Mouse (Mus musculus): ENCODE results near the gene Prelp.
"Not testable (repeated sequence)": the region's sequence is repeated elsewhere in the genome, so short reads cannot be mapped to it uniquely, and the experiment has no call there.

Gene Prelp

GRCm38 (mm10) chr1:133921304-133921751 is at the start of gene Prelp:
Gene Prelp, minus strand, starts transcription at chr1:133921414.
- DNase-seq, result peak; percentile 44 to 65

GRCm38 (mm10) chr1:133969427-133969826 is 48.2 kb upstream of the Prelp start:
- DNase-seq, result no peak

- peak in 1 of 2 experiments; percentile 12 for DNase-seq
These were observed 47.6 kb upstream of the Prelp start for GRCm38 (mm10) chr1:133968788-133969325.

- no peak for DNase-seq
These were observed 46.3 kb upstream of the Prelp start for GRCm38 (mm10) chr1:133967481-133968017.

GRCm38 (mm10) chr1:133966044-133966443 is 44.8 kb upstream of the Prelp start:
- DNase-seq, result no peak

- peak; percentile 43 to 51 for DNase-seq
These were observed 44.1 kb upstream of the Prelp start for GRCm38 (mm10) chr1:133965298-133965697.

GRCm38 (mm10) chr1:133964742-133965141 is 43.5 kb upstream of the Prelp start:
- no peak for DNase-seq

GRCm38 (mm10) chr1:133963578-133963977 is 42.4 kb upstream of the Prelp start:
- DNase-seq, result not testable (repeated sequence)

GRCm38 (mm10) chr1:133963128-133963527 is 41.9 kb upstream of the Prelp start:
- not testable (repeated sequence) for DNase-seq

GRCm38 (mm10) chr1:133961281-133962134 is 40.3 kb upstream of the Prelp start:
- peak; percentile 90 to 95 for DNase-seq

GRCm38 (mm10) chr1:133959521-133959920 is 38.3 kb upstream of the Prelp start:
- DNase-seq, result peak; percentile 45 to 57

- DNase-seq, result no peak
These were observed 32.8 kb upstream of the Prelp start for GRCm38 (mm10) chr1:133954009-133954408.

- DNase-seq, result no peak
These were observed 32.1 kb upstream of the Prelp start for GRCm38 (mm10) chr1:133953261-133953742.

- no peak for DNase-seq
These were observed 30.4 kb upstream of the Prelp start for GRCm38 (mm10) chr1:133951598-133951997.

GRCm38 (mm10) chr1:133950061-133950782 is 29.0 kb upstream of the Prelp start:
- DNase-seq, result no peak

- no peak for DNase-seq
These were observed 23.9 kb upstream of the Prelp start for GRCm38 (mm10) chr1:133945106-133945505.

GRCm38 (mm10) chr1:133941904-133942303 is 20.7 kb upstream of the Prelp start:
- DNase-seq, result no peak

GRCm38 (mm10) chr1:133941158-133941860 is 20.1 kb upstream of the Prelp start:
- no peak for DNase-seq

GRCm38 (mm10) chr1:133940481-133941092 is 19.4 kb upstream of the Prelp start:
- DNase-seq, result no peak

- no peak for DNase-seq
These were observed 18.5 kb upstream of the Prelp start for GRCm38 (mm10) chr1:133939708-133940107.

GRCm38 (mm10) chr1:133936169-133936568 is 15.0 kb upstream of the Prelp start:
- DNase-seq, result no peak

Data from kidney, postnatal 4 days (tissue).